Mouse (Mus musculus) neural tube, embryonic 13.5 days (tissue): ENCODE data around the gene C1ql4. TPM values are rescaled to one million over a fixed set of nuclear protein-coding genes. Genes with fewer than 3 reads are reported as not detected.
"Not testable (repeated sequence)": the region's sequence is repeated elsewhere in the genome, so short reads cannot be mapped to it uniquely, and the experiment has no call there.

Experiments used
- ATAC-seq: fragments of 200-750 bp; cut with Nextera tagmentation; 2 replicates; pipeline ENCODE4 v1.8.0; 2017; ENCODE audit warnings: low read depth, mild to moderate bottlenecking, moderate TSS enrichment, moderate library complexity
- H3K27ac ChIP-seq: fragments of 300-500 bp; sonication (generic); replicated peaks from 2 replicates; pipeline ENCODE4 v1.5.1; 2015; ENCODE audit warnings: moderate library complexity, mild to moderate bottlenecking, inconsistent platforms
- H3K27me3 ChIP-seq: fragments of 300-500 bp; sonication (generic); 2 replicates; pipeline ENCODE4 v1.6.1; 2015; ENCODE audit warnings: mild to moderate bottlenecking, inconsistent platforms
- H3K36me3 ChIP-seq: fragments of 300-500 bp; sonication (generic); 2 replicates; pipeline ENCODE4 v1.6.1; 2015; ENCODE audit warnings: mild to moderate bottlenecking, inconsistent platforms
- H3K4me1 ChIP-seq: fragments of 300-500 bp; sonication (generic); replicated peaks from 2 replicates; pipeline ENCODE4 v1.6.1; 2015; ENCODE audit warnings: inconsistent platforms
- H3K4me2 ChIP-seq: fragments of 300-500 bp; sonication (generic); 2 replicates; pipeline ENCODE4 v1.6.1; 2015; ENCODE audit warnings: inconsistent platforms, mild to moderate bottlenecking, moderate library complexity
- H3K4me3 ChIP-seq: fragments of 300-500 bp; sonication (generic); 2 replicates; pipeline ENCODE4 v1.5.1; 2015; ENCODE audit warnings: mild to moderate bottlenecking, inconsistent platforms
- H3K9ac ChIP-seq: fragments of 300-500 bp; sonication (generic); 2 replicates; pipeline ENCODE4 v1.6.1; 2015; ENCODE audit warnings: moderate library complexity, mild to moderate bottlenecking, inconsistent platforms
- H3K9me3 ChIP-seq: fragments of 300-500 bp; sonication (generic); 2 replicates; pipeline ENCODE4 v1.6.1; 2016; ENCODE audit warnings: inconsistent platforms
- WGBS: fragments of 180-500 bp; shearing (Covaris S2); methylation state at CpG from one replicate; pipeline ENCODE4 v1.1.7; 2015; 5-methylcytosine and 5-hydroxymethylcytosine counted together
- polyA plus RNA-seq: library from polyadenylated mRNA; unstranded; fragments of >200 nt; fragmentation: Nextera tagmentation; extraction: Ambion mirVana; gene quantifications from 2 replicates; pipeline ENCODE4 v1.2.1, GENCODE M21; 2015

The C1ql4 gene
- polyA plus RNA-seq, 1 experiment from 2014 or later: 3.5 TPM

GRCm38 (mm10) chr15:99055511-99055961 is 32.1 kb downstream of the C1ql4 start:
- Histone ChIP-seq H3K4me2 (peak overlapping the region; percentile 60), H3K36me3 (no peaks in the 10 kb centered on the region), H3K4me1 (peaks cover 34% of the 10 kb centered on the region), H3K9me3 (no peaks in the 10 kb centered on the region), H3K27ac (peak overlapping the region; percentile 67), H3K9ac (peak overlapping the region; percentile 66), H3K4me3 (peak overlapping the region; percentile 39), H3K27me3 (peaks cover 91% of the 10 kb centered on the region)
- WGBS: 1% methylated on average over 37 of the region's 37 CpGs
- 0 out of 2 replicates have a peak, but pooled peaks have one; percentile 11 for ATAC-seq

- Histone ChIP-seq H3K4me1 (peaks cover 34% of the 10 kb centered on the region), H3K9me3 (no peaks in the 10 kb centered on the region), H3K27ac (peak within 1 kb of the TSS; percentile 69), H3K36me3 (no peaks in the 10 kb centered on the region), H3K27me3 (peaks cover 87% of the 10 kb centered on the region), H3K9ac (peak within 1 kb of the TSS; percentile 66), H3K4me3 (peak within 1 kb of the TSS; percentile 39), H3K4me2 (peak within 1 kb of the TSS; percentile 60)
- 2% methylated on average over 30 of the region's 30 CpGs for WGBS
- no peak for ATAC-seq
Measured at GRCm38 (mm10) chr15:99055040-99055439, 32.6 kb downstream of the C1ql4 start, which contains the start of gene Prph. TSS of gene Prph (plus strand) at chr15:99055174.

GRCm38 (mm10) chr15:99053373-99053772 is 34.2 kb downstream of the C1ql4 start:
- Histone ChIP-seq H3K36me3 (no peaks in the 10 kb centered on the region), H3K27me3 (peaks cover 71% of the 10 kb centered on the region), H3K4me3 (no peak overlapping the region), H3K9ac (peak overlapping the region; percentile 45; the same call in 1 of the 2 replicates), H3K4me2 (peak overlapping the region; percentile 26; the same call in 1 of the 2 replicates), H3K9me3 (no peaks in the 10 kb centered on the region), H3K27ac (peak overlapping the region; percentile 69), H3K4me1 (peaks cover 34% of the 10 kb centered on the region)
- 10% methylated on average over 9 of the region's 9 CpGs for WGBS
- 0 out of 2 replicates have a peak, but pooled peaks have one; percentile 20 for ATAC-seq

- Histone ChIP-seq H3K4me1 (peaks cover 9% of the 10 kb centered on the region), H3K9me3 (no peaks in the 10 kb centered on the region), H3K9ac (no peak overlapping the region), H3K4me3 (no peak overlapping the region), H3K27me3 (peaks cover 33% of the 10 kb centered on the region), H3K4me2 (no peak overlapping the region), H3K27ac (no peak overlapping the region), H3K36me3 (no peaks in the 10 kb centered on the region)
- 30% methylated on average over 13 of the region's 13 CpGs for WGBS
- ATAC-seq: no peak
Measured at GRCm38 (mm10) chr15:99049473-99050253, 38.0 kb downstream of the C1ql4 start.

- not testable (repeated sequence) for ATAC-seq
Measured at GRCm38 (mm10) chr15:99045734-99046133, 41.9 kb downstream of the C1ql4 start.

GRCm38 (mm10) chr15:99044854-99045253 is 42.8 kb downstream of the C1ql4 start:
- ATAC-seq: no peak
- H3K9ac ChIP-seq: no peak overlapping the region
- no peaks in the 10 kb centered on the region for H3K27me3 ChIP-seq
- whole genome bisulfite sequencing: 68% methylated on average over 3 of the region's 3 CpGs
- no peak overlapping the region for H3K4me3 ChIP-seq
- no peaks in the 10 kb centered on the region for H3K4me1 ChIP-seq
- no peak overlapping the region for H3K4me2 ChIP-seq
- no peaks in the 10 kb centered on the region for H3K36me3 ChIP-seq
- H3K27ac ChIP-seq: no peak overlapping the region
- H3K9me3 ChIP-seq: no peaks in the 10 kb centered on the region

More at GRCm38 (mm10) chr15:99045734-99046133, 41.9 kb downstream of the C1ql4 start:
- not testable (repeated sequence) for H3K4me3 ChIP-seq, H3K4me2 ChIP-seq, H3K27me3 ChIP-seq, H3K36me3 ChIP-seq, H3K9me3 ChIP-seq, H3K4me1 ChIP-seq, H3K9ac ChIP-seq, H3K27ac ChIP-seq
- WGBS: 85% methylated on average over 6 of the region's 6 CpGs

GRCm38 (mm10) chr15:99042334-99042733 is 45.3 kb downstream of the C1ql4 start:
- Histone ChIP-seq H3K9ac (no peak overlapping the region), H3K27ac (no peak overlapping the region), H3K27me3 (no peaks in the 10 kb centered on the region), H3K9me3 (no peaks in the 10 kb centered on the region), H3K4me2 (no peak overlapping the region), H3K4me1 (no peaks in the 10 kb centered on the region), H3K36me3 (no peaks in the 10 kb centered on the region), H3K4me3 (no peak overlapping the region)
- no peak for ATAC-seq
- 89% methylated on average over 5 of the region's 5 CpGs for WGBS

- ATAC-seq: no peak
- WGBS: 65% methylated on average over 21 of the region's 21 CpGs
- H3K27ac ChIP-seq: no peak overlapping the region
- H3K4me3 ChIP-seq: no peak overlapping the region
- H3K9me3 ChIP-seq: no peaks in the 10 kb centered on the region
- no peak overlapping the region for H3K4me2 ChIP-seq
- no peaks in the 10 kb centered on the region for H3K4me1 ChIP-seq
- H3K27me3 ChIP-seq: no peaks in the 10 kb centered on the region
- no peaks in the 10 kb centered on the region for H3K36me3 ChIP-seq
- H3K9ac ChIP-seq: no peak overlapping the region
Measured at GRCm38 (mm10) chr15:99040920-99041856, 46.4 kb downstream of the C1ql4 start.

- Histone ChIP-seq H3K36me3 (no peaks in the 10 kb centered on the region), H3K9ac (no peak overlapping the region), H3K27ac (no peak overlapping the region), H3K4me1 (no peaks in the 10 kb centered on the region), H3K9me3 (no peaks in the 10 kb centered on the region), H3K4me3 (no peak overlapping the region), H3K27me3 (no peaks in the 10 kb centered on the region), H3K4me2 (no peak overlapping the region)
- no peak for ATAC-seq
- 68% methylated on average over 26 of the region's 26 CpGs for WGBS
Measured at GRCm38 (mm10) chr15:99039996-99040919, 47.4 kb downstream of the C1ql4 start.

GRCm38 (mm10) chr15:99039306-99039705 is 48.3 kb downstream of the C1ql4 start:
- H3K4me3 ChIP-seq: no peak overlapping the region
- WGBS: 85% methylated on average over 4 of the region's 4 CpGs
- H3K27ac ChIP-seq: no peak overlapping the region
- no peak overlapping the region for H3K4me2 ChIP-seq
- no peak for ATAC-seq
- no peaks in the 10 kb centered on the region for H3K4me1 ChIP-seq
- H3K9me3 ChIP-seq: no peaks in the 10 kb centered on the region
- H3K27me3 ChIP-seq: no peaks in the 10 kb centered on the region
- H3K9ac ChIP-seq: no peak overlapping the region
- H3K36me3 ChIP-seq: no peaks in the 10 kb centered on the region

- Histone ChIP-seq H3K4me3 (no peak overlapping the region), H3K27ac (no peak overlapping the region), H3K4me2 (no peak overlapping the region), H3K9ac (no peak overlapping the region), H3K36me3 (no peaks in the 10 kb centered on the region), H3K4me1 (no peaks in the 10 kb centered on the region), H3K9me3 (no peaks in the 10 kb centered on the region), H3K27me3 (no peaks in the 10 kb centered on the region)
- WGBS: 93% methylated on average over 5 of the region's 5 CpGs
- no peak for ATAC-seq
Measured at GRCm38 (mm10) chr15:99038797-99039196, 48.8 kb downstream of the C1ql4 start.
